Mouse (Mus musculus) erythroblast, adult 5-6 weeks (primary cell): Measurements from ENCODE around the gene Spen. TPM values are rescaled to one million over a fixed set of nuclear protein-coding genes. Genes with fewer than 3 reads are reported as not detected.
A peak's percentile ranks its signal among the peaks of the same experiment; 100 is the strongest.
"Not testable (repeated sequence)": the region's sequence is repeated elsewhere in the genome, so short reads cannot be mapped to it uniquely, and the experiment has no call there.

ENCODE experiments used
- ATAC-seq: replicated peaks from 2 replicates; pipeline ENCODE4 v1.8.0; 2016; ENCODE audit warnings: moderate number of reproducible peaks, mild to moderate bottlenecking, moderate TSS enrichment, inconsistent platforms; ENCODE audit not compliant: poor library complexity, low FRiP score, severe bottlenecking
- total RNA-seq, 2 experiments: library from RNA; stranded (forward) in 1 of 2; stranded (reverse) in 1 of 2; fragments of 150-400 nt in 1 of 2; fragments of 200-764, 138-1000 nt in 1 of 2; gene quantifications; 2 replicates each; pipeline versions ENCODE4 v1.2.3 to v1.2.4; 2015 to 2017; ENCODE audit warnings: low replicate concordance in 2 of 2

The Spen gene
- total RNA-seq (2015; ENCODE audit: low replicate concordance) (38.0 and 60.7 TPM in 2 replicates), total RNA-seq (2017; ENCODE audit: low replicate concordance) (35.6 and 63.0 TPM in 2 replicates)

- ATAC-seq, result peak; percentile 69
Observed at GRCm38 (mm10) chr4:141538408-141539212, at the start of gene Spen. Spen (minus strand) TSS chr4:141538597.

- ATAC-seq, result no peak
Observed at GRCm38 (mm10) chr4:141583919-141584318, 45.5 kb upstream of the Spen start.

- ATAC-seq, result no peak
Observed at GRCm38 (mm10) chr4:141581051-141581450, 42.7 kb upstream of the Spen start.

- ATAC-seq, result no peak
Observed at GRCm38 (mm10) chr4:141578833-141579232, 40.4 kb upstream of the Spen start.

- no peak for ATAC-seq
Observed at GRCm38 (mm10) chr4:141576877-141577276, 38.5 kb upstream of the Spen start.

GRCm38 (mm10) chr4:141576404-141576803, 38.0 kb upstream of the Spen start:
- no peak for ATAC-seq

GRCm38 (mm10) chr4:141574789-141575702, 36.6 kb upstream of the Spen start:
- peak; percentile 70 for ATAC-seq

- ATAC-seq, result no peak
Observed at GRCm38 (mm10) chr4:141573359-141573966, 35.1 kb upstream of the Spen start.

- ATAC-seq, result no peak
Observed at GRCm38 (mm10) chr4:141572668-141573358, 34.4 kb upstream of the Spen start.

GRCm38 (mm10) chr4:141571934-141572333, 33.5 kb upstream of the Spen start:
- no peak for ATAC-seq

- no peak for ATAC-seq
Observed at GRCm38 (mm10) chr4:141571337-141571739, 32.9 kb upstream of the Spen start.

- no peak for ATAC-seq
Observed at GRCm38 (mm10) chr4:141570821-141571220, 32.4 kb upstream of the Spen start.

- no peak for ATAC-seq
Observed at GRCm38 (mm10) chr4:141570004-141570403, 31.6 kb upstream of the Spen start.

GRCm38 (mm10) chr4:141568966-141569365, 30.6 kb upstream of the Spen start:
- no peak for ATAC-seq

- not testable (repeated sequence) for ATAC-seq
Observed at GRCm38 (mm10) chr4:141567174-141567573, 28.8 kb upstream of the Spen start.

- no peak for ATAC-seq
Observed at GRCm38 (mm10) chr4:141566187-141566586, 27.8 kb upstream of the Spen start.

- no peak for ATAC-seq
Observed at GRCm38 (mm10) chr4:141565325-141565724, 26.9 kb upstream of the Spen start.

- ATAC-seq, result no peak
Observed at GRCm38 (mm10) chr4:141564660-141565059, 26.3 kb upstream of the Spen start.

- no peak for ATAC-seq
Observed at GRCm38 (mm10) chr4:141564209-141564608, 25.8 kb upstream of the Spen start.

GRCm38 (mm10) chr4:141562281-141562680, 23.9 kb upstream of the Spen start:
- ATAC-seq, result no peak
